Mouse (Mus musculus) CH12.LX (cell line): ENCODE data around the gene Utp20. TPM values are rescaled to one million over a fixed set of nuclear protein-coding genes. Genes with fewer than 3 reads are reported as not detected.
"Not testable (repeated sequence)": the region's sequence is repeated elsewhere in the genome, so short reads cannot be mapped to it uniquely, and the experiment has no call there.

Experiments used
- DNase-seq: peaks from one replicate; pipeline ENCODE4 v3.0.0-alpha.2; 2013; ENCODE audit errors: extremely low read depth
- H3K27ac ChIP-seq: 2 replicates; pipeline ENCODE4 v1.5.1; 2012; ENCODE audit warnings: low read depth, mild to moderate bottlenecking, control low read depth, moderate library complexity; ENCODE audit not compliant: insufficient read depth
- H3K27me3 ChIP-seq: replicated peaks from 2 replicates; pipeline ENCODE3; 2012; ENCODE audit warnings: inconsistent platforms
- H3K36me3 ChIP-seq, 2 experiments: replicated peaks in 1 of 2; 2 replicates each; pipeline versions ENCODE3 to v1.6.1; 2012; ENCODE audit warnings: inconsistent platforms in 1 of 2, low read length in 1 of 2, mild to moderate bottlenecking in 1 of 2, mixed read lengths in 1 of 2, moderate library complexity in 1 of 2; ENCODE audit not compliant: control insufficient read depth in 1 of 2, insufficient read depth in 1 of 2
- H3K4me1 ChIP-seq, 2 experiments: 2 replicates each; pipeline ENCODE4 v1.6.1; 2012; ENCODE audit warnings: inconsistent platforms in 1 of 2, moderate library complexity in 1 of 2; ENCODE audit not compliant: insufficient read depth in 2 of 2, control insufficient read depth in 1 of 2
- H3K4me2 ChIP-seq: 2 replicates; pipeline ENCODE4 v1.6.1; 2012; ENCODE audit warnings: low read depth, mild to moderate bottlenecking, control low read depth; ENCODE audit not compliant: poor library complexity, insufficient read depth, severe bottlenecking
- H3K4me3 ChIP-seq, 3 experiments: fragments of 150-350 bp in 1 of 3; sonication (generic) in 1 of 3; replicated peaks in 1 of 3; 2 replicates each; pipeline versions ENCODE3 to v1.5.1; 2011 to 2012; ENCODE audit warnings: low read depth in 2 of 3, low read length in 2 of 3, mild to moderate bottlenecking in 2 of 3, moderate library complexity in 2 of 3, control low read depth in 1 of 3, improper control_type of control experiment in 1 of 3, inconsistent platforms in 1 of 3, mixed read lengths in 1 of 3; ENCODE audit not compliant: poor library complexity in 1 of 3
- H3K79me2 ChIP-seq: replicated peaks from 2 replicates; pipeline ENCODE4 v1.6.1; 2012; ENCODE audit warnings: mild to moderate bottlenecking, moderate library complexity; ENCODE audit not compliant: control insufficient read depth, poor library complexity, insufficient read depth, severe bottlenecking; ENCODE audit errors: extremely low read depth
- H3K9ac ChIP-seq: 2 replicates; pipeline ENCODE4 v1.6.1; 2012; ENCODE audit warnings: low read depth, mild to moderate bottlenecking, control low read depth, moderate library complexity; ENCODE audit not compliant: insufficient read depth
- H3K9me3 ChIP-seq: replicated peaks from 2 replicates; pipeline ENCODE3; 2012; ENCODE audit warnings: low read length, inconsistent platforms, mixed read lengths
- BHLHE40 ChIP-seq: IDR thresholded peaks from 2 replicates; pipeline ENCODE4 v1.6.1; 2011; ENCODE audit warnings: mild to moderate bottlenecking, low read depth, low read length, improper control_type of control experiment
- CHD2 ChIP-seq: IDR thresholded peaks from 2 replicates; pipeline ENCODE4 v1.6.1; 2011; ENCODE audit warnings: low read length, improper control_type of control experiment
- E2F4 ChIP-seq: IDR thresholded peaks from 2 replicates; pipeline ENCODE4 v1.6.1; 2011; ENCODE audit warnings: low read depth, low read length, improper control_type of control experiment; ENCODE audit not compliant: insufficient replicate concordance
- ETS1 ChIP-seq: conservative IDR thresholded peaks from 2 replicates; pipeline ENCODE4 v1.6.1; 2012; ENCODE audit warnings: low read depth, mild to moderate bottlenecking, inconsistent platforms, low read length, improper control_type of control experiment, moderate library complexity
- GABPA ChIP-seq: IDR thresholded peaks from 2 replicates; pipeline ENCODE4 v1.6.1; 2012; ENCODE audit warnings: low read depth, low read length, improper control_type of control experiment, inconsistent platforms; ENCODE audit not compliant: insufficient replicate concordance
- HCFC1 ChIP-seq: IDR thresholded peaks from 2 replicates; pipeline ENCODE4 v1.6.1; 2012; ENCODE audit warnings: low read depth, mild to moderate bottlenecking, inconsistent platforms, low read length, improper control_type of control experiment
- IRF4 ChIP-seq: IDR thresholded peaks from 2 replicates; pipeline ENCODE4 v1.6.1; 2014; ENCODE audit warnings: low read depth, mild to moderate bottlenecking, inconsistent platforms, low read length, improper control_type of control experiment
- JUN ChIP-seq: IDR thresholded peaks from 2 replicates; pipeline ENCODE4 v1.6.1; 2011; ENCODE audit warnings: low read depth, mild to moderate bottlenecking, low read length, improper control_type of control experiment, moderate library complexity; ENCODE audit not compliant: insufficient read depth
- MAFK ChIP-seq: IDR thresholded peaks from 2 replicates; pipeline ENCODE4 v1.6.1; 2011; ENCODE audit warnings: low read length, improper control_type of control experiment; ENCODE audit not compliant: insufficient replicate concordance
- MYC ChIP-seq: IDR thresholded peaks from 2 replicates; pipeline ENCODE4 v1.6.1; 2011; ENCODE audit warnings: low read depth, mild to moderate bottlenecking, improper control_type of control experiment, low read length
- NELFE ChIP-seq: IDR thresholded peaks from 2 replicates; pipeline ENCODE4 v1.6.1; 2011; ENCODE audit warnings: low read depth, low read length, improper control_type of control experiment
- PAX5 ChIP-seq: IDR thresholded peaks from 2 replicates; pipeline ENCODE4 v1.6.1; 2012; ENCODE audit warnings: low read length, inconsistent platforms, mixed read lengths
- POLR2AphosphoS2 ChIP-seq: IDR thresholded peaks from 2 replicates; pipeline ENCODE4 v1.6.1; 2011; ENCODE audit warnings: low read depth, low read length, improper control_type of control experiment
- RCOR1 ChIP-seq: conservative IDR thresholded peaks from 2 replicates; pipeline ENCODE4 v1.6.1; 2012; ENCODE audit warnings: low read depth, mild to moderate bottlenecking, inconsistent platforms, low read length, improper control_type of control experiment
- TBP ChIP-seq: conservative IDR thresholded peaks from 2 replicates; pipeline ENCODE4 v1.6.1; 2011; ENCODE audit warnings: low read depth, low read length, improper control_type of control experiment
- TCF12 ChIP-seq: IDR thresholded peaks from 2 replicates; pipeline ENCODE4 v1.6.1; 2014; ENCODE audit warnings: low read depth, mild to moderate bottlenecking, inconsistent platforms, low read length, improper control_type of control experiment
- UBTF ChIP-seq: IDR thresholded peaks from 2 replicates; pipeline ENCODE4 v1.6.1; 2012; ENCODE audit warnings: low read depth, mild to moderate bottlenecking, inconsistent platforms, low read length, improper control_type of control experiment, moderate library complexity
- USF1 ChIP-seq: IDR thresholded peaks from 2 replicates; pipeline ENCODE4 v1.6.1; 2014; ENCODE audit warnings: low read depth, mild to moderate bottlenecking, inconsistent platforms, low read length, improper control_type of control experiment
- ZC3H11A ChIP-seq: IDR thresholded peaks from 2 replicates; pipeline ENCODE4 v1.6.1; 2012; ENCODE audit warnings: low read depth, mild to moderate bottlenecking, inconsistent platforms, low read length, improper control_type of control experiment
- ZKSCAN1 ChIP-seq: IDR thresholded peaks from 2 replicates; pipeline ENCODE4 v1.6.1; 2012; ENCODE audit warnings: low read depth, inconsistent platforms, low read length, improper control_type of control experiment, borderline replicate concordance
- ZNF384 ChIP-seq: IDR thresholded peaks from 2 replicates; pipeline ENCODE4 v1.6.1; 2012; ENCODE audit warnings: low read depth, low read length, improper control_type of control experiment, inconsistent platforms
- dilution Hi-C: fragments of 300-500 bp; cut with MboI; formaldehyde crosslinking; loops from 2 replicates; pipeline ENCODE4 v1.14.3; 2020; ENCODE audit warnings: low sequenced_read_pairs; ENCODE audit not compliant: extremely low pct_unique_long_range_greater_than_20kb, extremely low pct_ligation_motif_present
- in situ Hi-C: fragments of 300-500 bp; cut with MboI; formaldehyde crosslinking; loops from 3 replicates; pipeline ENCODE4 v1.14.3; 2019; ENCODE audit warnings: low sequenced_read_pairs, low pct_ligation_motif_present, low pct_unique_long_range_greater_than_20kb, mixed read lengths
- polyA plus RNA-seq: library from polyadenylated mRNA; unstranded; fragments of >175 nt; gene quantifications from 2 replicates; pipeline ENCODE4 v1.2.1, GENCODE M21; 2012; ENCODE audit warnings: low read depth; ENCODE audit not compliant: insufficient read length
- total RNA-seq, 2 experiments: library from RNA; depleted of rRNA; stranded (reverse); fragments of 300-350 nt in 1 of 2; fragments of >200 nt in 1 of 2; gene quantifications; 2 replicates each; pipeline ENCODE4 v1.2.3; 2012 to 2014

Utp20 gene
- total and polyA plus RNA-seq, 3 experiments: 40.1 to 70.4 (median 43.0) TPM

DNA sequence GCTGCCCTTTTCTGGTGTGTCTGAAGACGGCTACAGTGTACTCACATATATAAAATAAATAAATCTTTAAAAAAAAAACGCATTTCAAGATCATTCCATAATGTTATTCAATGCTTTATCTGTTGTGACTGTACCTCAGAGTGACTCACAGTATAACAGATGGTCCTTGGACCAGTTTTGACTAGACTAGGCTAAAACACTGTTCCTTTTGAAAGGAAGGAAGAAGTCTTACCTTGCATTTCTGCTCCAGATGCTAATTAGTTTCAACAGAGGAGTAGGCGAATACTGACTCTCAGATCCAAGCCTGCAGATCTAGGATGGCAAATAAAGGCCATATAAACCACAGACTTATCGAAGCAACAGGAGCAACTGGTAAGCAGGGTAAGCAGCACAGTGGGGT lies 45.9 kb downstream of the Utp20 start:
- H3K27ac ChIP-seq: no peak overlapping the region
- H3K79me2 ChIP-seq: no peaks in the 10 kb centered on the region
- H3K36me3 ChIP-seq: peaks cover 70 to 91% of the 10 kb centered on the region in 2 experiments
- no peak overlapping the region for H3K4me2 ChIP-seq
- no peak for DNase-seq
- H3K9ac ChIP-seq: no peak overlapping the region
- H3K27me3 ChIP-seq: no peaks in the 10 kb centered on the region
- dilution Hi-C loops: no loop called here
- no peaks in the 10 kb centered on the region for H3K9me3 ChIP-seq
- no peaks in the 10 kb centered on the region for H3K4me1 ChIP-seq
- TF ChIP-seq POLR2AphosphoS2: no peak
- no peak for TF ChIP-seq JUN
- TF ChIP-seq CHD2: no peak
- no peak for TF ChIP-seq ZC3H11A
- no peak for TF ChIP-seq TCF12
- TF ChIP-seq RCOR1: no peak
- no peak for TF ChIP-seq NELFE
- TF ChIP-seq PAX5: no peak
- no peak for TF ChIP-seq BHLHE40
- TF ChIP-seq TBP: no peak
- TF ChIP-seq ZNF384: no peak
- no peak for TF ChIP-seq UBTF
- TF ChIP-seq MYC: no peak
- no peak for TF ChIP-seq IRF4
- TF ChIP-seq ZKSCAN1: no peak
- no peak overlapping the region for H3K4me3 ChIP-seq
- in situ Hi-C loops: no loop called here

DNA sequence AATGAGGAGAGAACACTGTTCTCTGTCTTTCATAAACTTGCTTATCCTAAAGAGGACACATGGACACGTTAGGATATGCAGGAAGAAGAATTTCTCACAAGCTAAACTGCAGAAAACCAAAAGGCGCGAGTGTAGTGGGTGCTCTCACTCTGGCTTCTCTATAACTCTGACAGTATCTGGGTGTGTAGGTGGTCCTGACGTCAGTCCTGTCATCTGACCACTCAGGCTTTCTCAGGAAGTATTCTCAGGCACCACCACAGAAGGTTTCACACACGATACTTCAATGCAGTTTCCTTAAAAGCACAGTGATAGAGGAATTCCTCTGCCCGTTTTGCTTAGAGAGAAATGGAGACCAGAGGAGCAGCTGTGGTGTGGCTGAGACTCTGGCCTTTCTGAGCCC lies 50.4 kb downstream of the Utp20 start:
- Histone ChIP-seq H3K4me3 (no peak overlapping the region), H3K36me3 (peaks cover 69 to 89% of the 10 kb centered on the region in 2 experiments), H3K4me1 (no peaks in the 10 kb centered on the region), H3K27ac (no peak overlapping the region), H3K9ac (no peak overlapping the region), H3K4me2 (no peak overlapping the region), H3K79me2 (no peaks in the 10 kb centered on the region), H3K9me3 (no peaks in the 10 kb centered on the region), H3K27me3 (no peaks in the 10 kb centered on the region)
- in situ Hi-C loops (no loop called here), dilution Hi-C loops (no loop called here)
- no peak for DNase-seq
- TF ChIP-seq USF1 (no peak), IRF4 (no peak), ETS1 (no peak), MAFK (no peak), GABPA (no peak), E2F4 (no peak), UBTF (no peak), HCFC1 (no peak), CHD2 (no peak)

DNA sequence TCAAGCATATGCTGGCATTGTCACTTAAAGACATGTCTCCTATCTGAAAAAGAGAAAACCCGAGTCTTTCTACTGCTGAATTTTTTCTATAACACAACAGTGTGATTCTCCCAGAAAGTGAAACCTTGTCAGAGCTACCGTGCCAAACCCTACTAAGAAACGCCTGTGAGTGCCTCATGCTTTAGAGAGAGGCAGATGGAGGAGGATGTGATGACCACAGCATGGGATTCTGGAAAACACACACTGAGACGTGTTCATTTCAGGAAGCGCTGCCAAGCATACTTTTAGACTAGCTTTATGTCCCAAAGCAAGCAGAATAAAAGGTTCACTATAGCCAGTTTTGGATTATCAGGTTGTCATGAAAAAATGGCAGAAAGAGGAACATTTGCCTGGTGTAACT lies 53.6 kb downstream of the Utp20 start:
- H3K79me2 ChIP-seq, H3K4me1 ChIP-seq, H3K9me3 ChIP-seq, H3K27ac ChIP-seq, H3K4me2 ChIP-seq, H3K9ac ChIP-seq, in situ Hi-C loops, dilution Hi-C loops, H3K4me3 ChIP-seq, H3K27me3 ChIP-seq, DNase-seq: not testable (repeated sequence)
- H3K36me3 ChIP-seq: peaks cover 76 to 93% of the 10 kb centered on the region in 2 experiments
